Mouse (Mus musculus) adrenal gland, adult 18-20 months (tissue): ENCODE data around the gene Plcg2. TPM values are rescaled to one million over a fixed set of nuclear protein-coding genes. Genes with fewer than 3 reads are reported as not detected.

Experiments
- DNase-seq, 2 experiments: peaks; one replicate each; pipeline ENCODE4 v3.0.0; 2021 to 2022; ENCODE audit warnings: low spot score in 2 of 2
- total RNA-seq, 2 experiments: library from RNA; stranded (reverse); gene quantifications; 1 replicate in 1 of 2; 2 replicates in 1 of 2; pipeline ENCODE4 v1.2.3; 2021

The Plcg2 gene
- total RNA-seq, 2 experiments from 2014 or later = 4.3 to 6.4 TPM

DNA sequence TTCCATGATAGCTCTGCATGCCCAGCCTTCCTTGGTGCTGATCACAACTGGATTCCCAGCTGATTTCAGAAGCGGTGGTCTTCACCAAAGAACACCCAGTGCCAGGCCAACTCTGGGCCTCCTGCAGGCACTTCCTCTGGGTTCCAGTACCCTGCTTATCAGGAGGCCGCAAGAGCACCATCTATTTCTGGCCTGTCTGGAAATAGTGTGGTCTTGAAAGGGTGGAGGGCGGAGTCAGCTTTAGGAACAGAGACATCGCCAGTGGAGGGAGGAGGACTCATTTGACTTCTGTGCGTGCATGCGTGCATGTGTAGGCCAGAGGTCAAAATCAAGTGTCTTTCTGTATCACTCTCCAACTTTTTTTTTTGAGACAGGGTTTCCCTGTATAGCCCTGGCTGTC lies 45.7 kb downstream of the Plcg2 start:
- DNase-seq = no peak

DNA sequence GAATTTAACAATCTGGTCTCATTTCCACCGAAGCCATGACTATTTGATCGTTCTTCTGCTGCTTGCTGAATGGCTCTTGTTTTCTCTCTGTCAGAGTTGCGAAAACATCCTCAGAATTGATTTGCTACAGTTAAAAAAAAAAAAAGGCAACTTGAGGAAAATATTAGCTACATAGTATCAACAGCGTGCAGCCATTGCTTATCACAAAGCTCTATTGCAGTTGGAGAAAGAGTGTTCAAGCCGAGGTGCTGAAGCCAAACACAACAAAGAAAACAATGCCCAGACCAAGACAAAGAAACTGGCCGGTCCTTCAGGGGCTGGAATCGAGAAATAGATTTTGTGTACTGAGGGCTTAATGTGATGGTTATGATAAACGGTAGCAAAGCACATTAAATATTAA lies 47.0 kb downstream of the Plcg2 start:
- DNase-seq = no peak

DNA sequence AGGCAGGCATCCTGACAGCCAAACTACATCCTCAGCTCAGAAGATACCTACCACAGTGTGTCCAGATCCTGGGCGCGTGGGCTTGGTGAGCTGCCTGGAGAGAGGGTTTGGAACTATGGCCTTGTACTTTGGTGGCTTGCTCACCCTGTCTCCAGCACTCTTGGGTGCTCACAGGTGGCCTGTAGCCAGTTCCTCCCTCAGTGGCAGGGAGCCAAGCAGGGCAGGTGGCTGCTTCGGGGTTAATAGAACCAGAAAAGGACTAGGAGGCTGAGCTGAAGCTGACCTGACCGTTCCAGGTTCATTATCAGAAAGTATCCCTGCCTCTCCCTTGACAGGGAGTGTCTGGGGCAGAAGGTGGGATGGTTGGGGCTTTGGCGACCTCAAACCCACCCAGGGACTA lies 48.3 kb downstream of the Plcg2 start:
- DNase-seq = no peak

DNA sequence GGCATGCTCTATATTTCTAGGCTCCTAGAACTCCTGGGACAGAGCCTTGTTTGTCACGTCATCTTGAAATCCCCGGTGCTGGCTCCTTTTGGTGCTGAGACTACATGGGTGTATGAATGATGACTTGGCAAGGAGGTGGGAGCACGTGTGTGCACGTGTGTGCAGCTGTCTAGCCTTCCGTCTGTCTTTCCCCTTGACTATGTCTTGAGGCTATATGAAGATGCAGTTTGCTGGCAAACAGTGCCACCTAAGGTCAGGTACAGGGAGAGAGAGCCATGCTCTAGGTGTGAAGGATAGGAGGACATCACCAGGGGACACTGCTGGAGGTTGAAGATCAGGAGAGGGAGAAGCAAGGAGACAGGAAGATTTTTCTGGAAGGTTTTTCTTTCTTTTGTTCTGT lies 49.9 kb downstream of the Plcg2 start:
- no peak for DNase-seq

DNA sequence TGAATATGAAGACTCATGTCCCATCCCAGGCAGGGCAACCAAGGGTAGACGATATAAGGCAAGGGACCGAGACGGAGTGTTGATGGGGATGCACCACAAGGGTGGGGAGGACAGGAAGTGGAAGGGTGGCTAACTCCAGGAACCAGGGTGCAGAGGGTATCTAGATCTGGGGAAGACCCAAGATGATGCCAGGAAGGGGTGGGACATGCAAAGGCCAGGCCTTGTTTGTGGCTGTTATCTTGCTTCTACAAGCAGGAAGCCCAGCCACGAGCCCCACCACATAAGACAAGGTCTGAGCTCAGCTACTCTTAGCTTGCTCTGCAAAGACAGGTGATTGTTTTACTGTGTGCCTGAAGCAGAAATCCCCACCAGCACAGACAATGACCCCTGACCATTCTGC lies 50.4 kb downstream of the Plcg2 start:
- DNase-seq = no peak

DNA sequence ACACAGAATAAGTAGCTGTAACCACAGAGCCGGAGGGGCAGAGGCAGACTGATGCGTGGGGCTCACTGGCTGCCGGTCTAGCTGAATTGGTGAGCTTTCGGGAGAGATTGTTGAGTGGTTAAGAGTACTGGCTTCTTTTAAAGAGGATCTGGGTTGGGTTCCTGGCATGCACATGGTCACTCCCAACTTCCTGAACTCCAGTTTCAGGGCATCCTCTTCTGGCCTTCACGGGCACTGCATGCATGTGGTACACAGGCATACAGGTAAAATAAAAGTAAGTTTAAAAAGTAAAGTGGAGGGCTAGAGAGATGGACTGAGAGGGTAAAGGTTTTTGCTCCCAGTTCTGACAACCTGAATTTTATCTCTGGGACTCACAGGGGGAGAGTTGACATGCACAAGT lies 52.4 kb downstream of the Plcg2 start:
- no peak for DNase-seq

DNA sequence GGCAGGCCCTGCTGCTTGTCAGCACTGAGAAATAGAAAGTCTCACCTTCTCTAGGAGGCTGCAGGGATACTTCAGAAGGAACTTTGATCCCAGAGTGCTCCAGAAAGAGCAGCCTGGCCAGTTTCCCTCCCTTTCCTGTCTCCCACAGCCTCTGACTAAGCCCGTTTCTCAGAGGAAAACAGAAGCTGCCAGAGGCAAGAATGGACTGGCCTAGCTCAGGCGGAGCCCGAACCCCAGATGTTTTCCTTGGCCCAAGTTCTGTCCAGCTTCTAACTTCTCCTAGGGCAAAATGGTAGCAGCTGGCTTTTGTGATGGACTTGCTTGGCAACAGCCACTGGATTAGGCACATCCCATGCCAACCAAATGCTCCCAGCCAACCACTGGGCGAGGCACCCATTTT lies 62.9 kb downstream of the Plcg2 start:
- no peak for DNase-seq

DNA sequence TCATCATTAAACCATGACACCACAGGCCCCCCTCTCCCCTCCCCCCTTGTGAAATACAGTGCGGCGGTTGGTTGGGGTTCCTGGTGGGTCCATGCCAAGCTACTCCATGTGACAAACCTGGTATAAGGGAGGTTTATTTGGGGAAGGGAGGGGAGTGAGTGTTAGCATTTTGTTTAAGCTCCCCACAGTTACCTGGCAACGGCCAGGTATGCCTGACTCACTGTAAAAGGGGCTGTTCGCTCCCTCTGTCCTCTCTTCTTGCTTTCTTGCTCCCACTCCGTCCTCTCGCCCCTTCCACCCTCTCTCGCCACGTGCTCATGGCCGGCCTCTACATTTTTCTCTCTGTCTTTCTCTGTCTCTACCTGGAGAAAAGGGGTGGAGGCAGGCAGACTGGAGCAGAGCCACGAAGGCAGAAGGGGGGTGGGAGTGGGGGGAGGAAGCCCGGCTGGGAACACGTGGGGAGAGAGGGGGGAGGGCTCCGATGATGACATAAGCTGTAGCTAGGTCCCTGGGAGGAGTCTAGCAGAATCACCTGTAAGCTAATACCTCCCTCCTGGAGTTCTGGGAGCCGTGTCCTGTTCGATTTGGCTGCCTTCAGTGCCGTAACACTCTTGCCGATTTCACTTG lies 63.8 kb downstream of the Plcg2 start:
- no peak for DNase-seq

DNA sequence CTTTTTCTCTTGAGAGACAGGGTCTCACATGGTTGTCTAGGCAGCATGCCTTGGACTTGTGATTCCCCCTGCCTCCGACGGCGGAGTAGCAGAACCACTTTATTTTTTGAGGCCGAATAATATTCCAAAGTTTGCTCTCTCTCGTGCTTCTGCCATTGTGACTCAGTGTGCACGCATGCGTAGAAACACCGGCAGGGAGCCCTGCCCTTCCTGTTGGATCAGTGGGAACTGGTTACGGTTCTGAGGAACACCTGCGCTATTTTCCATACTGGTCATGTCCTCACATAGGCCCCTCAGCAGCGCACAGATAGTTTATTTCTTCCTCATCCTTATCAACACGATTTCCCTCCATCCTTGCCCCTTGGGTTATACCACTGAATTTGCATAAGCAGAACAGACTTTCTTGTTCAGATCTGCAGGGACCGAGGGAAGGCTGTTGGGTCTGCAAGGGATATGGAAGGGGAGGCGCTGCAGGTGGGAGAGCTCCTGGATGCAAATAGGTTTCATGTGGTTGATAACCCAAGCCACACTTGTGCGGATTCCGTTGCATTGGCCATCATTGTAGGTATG lies 64.4 kb downstream of the Plcg2 start:
- no peak for DNase-seq

DNA sequence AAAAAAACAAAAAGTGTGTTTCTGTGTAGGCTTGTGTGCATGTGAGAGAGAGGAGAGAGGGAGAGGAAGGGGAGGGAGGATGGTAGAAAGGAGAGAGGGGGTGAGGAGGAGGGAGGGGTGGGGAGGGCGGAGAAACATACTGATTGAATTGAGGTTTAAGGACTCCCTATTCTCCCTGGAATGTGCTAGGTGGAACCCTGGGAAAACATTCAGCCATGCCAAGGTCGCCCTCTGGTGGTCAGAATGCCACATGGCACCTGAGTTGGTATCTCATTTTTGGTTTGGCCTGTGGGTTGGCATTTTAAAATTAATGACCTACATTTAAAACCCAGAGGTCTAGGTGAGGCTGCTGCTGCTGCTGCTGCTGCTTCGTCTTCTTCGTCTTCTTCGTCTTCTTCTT lies 71.3 kb downstream of the Plcg2 start:
- DNase-seq = peak; percentile 72

DNA sequence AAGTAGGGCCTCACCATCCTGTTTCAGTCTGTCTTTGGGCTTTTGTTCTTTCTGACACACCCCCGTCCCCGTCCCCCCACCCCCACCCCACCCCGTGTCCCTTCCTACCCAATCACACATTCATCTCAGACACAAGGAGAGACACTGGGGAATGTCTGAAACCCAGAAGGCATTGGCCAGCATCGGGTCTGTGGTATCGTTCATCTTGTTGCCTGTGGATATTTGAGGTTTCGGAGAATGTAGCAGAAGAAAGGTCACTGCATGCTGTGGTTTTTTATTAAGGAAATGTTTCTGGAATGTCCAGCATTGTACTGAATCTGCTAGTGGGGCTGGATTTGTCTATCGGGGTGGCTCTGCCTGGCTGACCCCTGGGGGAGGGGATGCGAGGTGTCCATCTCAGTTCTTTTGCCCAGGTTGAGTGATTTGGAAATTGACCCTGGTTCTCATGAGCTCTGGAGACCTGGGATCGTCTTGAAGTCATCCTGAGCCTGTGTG lies 78.2 kb downstream of the Plcg2 start:
- DNase-seq = no peak

DNA sequence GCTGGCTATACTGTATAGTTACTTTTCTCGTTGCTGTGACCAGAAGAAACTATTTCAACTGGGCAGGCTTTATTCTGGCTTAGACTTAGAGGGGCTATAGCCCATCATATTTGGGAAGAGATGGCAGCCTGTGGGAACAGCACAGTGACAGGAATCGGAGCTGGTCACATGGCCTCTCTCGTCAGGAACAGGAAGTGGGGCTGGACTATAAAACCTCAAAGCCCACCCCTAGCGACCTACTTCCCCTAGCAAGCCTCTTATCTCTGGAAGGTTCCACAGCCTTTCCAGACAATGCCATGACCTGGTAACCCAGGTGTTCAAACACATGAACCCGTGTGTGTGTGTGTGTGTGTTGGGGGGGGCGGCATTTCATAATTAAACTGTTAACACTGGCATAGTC lies 79.0 kb downstream of the Plcg2 start:
- DNase-seq = no peak

DNA sequence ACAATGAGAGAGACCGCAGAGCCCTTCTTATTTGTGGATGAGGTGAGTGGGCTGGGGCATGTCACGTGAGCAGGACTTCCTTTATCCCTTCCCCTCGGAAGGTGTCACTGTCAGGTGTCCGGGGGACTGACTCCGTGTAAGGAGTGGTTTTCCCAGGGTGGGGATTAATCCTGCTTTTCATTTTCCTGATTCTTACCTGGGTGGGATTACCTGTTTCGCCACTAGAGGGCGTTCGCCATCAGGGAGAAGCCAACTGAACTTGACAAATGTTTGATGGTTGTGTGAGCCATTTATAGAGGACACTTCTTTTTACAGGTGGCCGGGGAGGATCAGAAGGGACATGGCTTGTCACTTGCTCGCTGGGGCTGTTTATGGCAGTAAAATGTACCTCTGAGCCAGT lies 79.8 kb downstream of the Plcg2 start:
- DNase-seq = no peak

DNA sequence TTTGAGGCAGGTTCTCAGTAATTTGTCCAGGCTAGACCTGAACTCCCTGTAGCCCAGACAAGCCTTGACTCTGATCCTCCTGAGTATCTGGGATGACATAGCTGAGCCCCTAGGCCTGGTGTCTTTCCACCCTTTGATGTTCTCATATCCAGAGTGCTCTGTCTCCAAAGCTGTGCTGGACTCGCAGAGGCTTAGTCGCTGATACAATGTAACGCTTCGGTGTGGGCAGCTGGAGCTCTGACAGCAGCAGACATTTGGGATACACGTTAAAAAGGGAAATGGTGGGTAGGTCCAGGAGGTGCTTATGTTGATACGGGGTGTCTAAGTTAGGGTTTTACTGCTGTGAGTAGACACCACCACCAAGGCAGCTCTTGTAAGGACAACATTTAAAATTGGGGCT lies 80.8 kb downstream of the Plcg2 start:
- no peak for DNase-seq

DNA sequence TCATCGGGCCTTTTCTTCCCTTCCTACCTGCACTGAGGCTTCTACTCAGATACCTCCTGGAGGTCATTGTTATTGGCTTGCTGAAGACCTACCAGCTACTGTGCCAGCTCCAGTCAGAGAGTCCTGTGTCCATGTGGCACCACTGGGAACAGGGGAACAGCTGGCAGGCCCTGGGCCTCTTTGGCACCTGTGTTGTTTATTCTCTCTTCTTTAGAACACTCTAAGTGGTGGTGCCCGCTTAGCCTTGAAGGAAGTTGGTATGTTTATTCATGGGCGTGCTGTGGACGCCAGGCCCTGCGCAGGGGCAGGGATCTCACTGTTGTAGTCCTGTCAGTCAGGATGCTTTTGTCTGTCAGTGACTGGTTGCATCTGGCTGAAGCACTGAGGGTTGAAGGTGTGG lies 95.8 kb downstream of the Plcg2 start:
- DNase-seq = no peak

DNA sequence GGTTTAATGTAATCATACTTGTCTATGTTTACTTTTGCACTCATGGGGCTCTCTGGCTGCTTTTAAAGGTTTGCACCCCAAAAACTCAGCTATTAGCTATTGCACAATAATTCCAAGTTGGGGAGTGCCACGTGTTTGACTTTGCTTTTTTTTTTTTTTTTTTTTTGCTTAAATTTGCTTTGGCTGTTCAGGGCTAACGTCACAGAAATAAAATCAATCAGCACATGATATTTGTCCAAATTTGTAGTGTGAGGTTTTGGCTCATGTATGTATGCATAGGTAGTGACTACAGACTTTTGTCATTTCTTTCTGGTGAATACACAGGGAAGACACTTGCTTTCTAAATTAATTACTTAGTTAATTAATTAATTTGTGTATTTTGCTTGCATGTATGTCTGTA lies 96.9 kb downstream of the Plcg2 start:
- DNase-seq = no peak

DNA sequence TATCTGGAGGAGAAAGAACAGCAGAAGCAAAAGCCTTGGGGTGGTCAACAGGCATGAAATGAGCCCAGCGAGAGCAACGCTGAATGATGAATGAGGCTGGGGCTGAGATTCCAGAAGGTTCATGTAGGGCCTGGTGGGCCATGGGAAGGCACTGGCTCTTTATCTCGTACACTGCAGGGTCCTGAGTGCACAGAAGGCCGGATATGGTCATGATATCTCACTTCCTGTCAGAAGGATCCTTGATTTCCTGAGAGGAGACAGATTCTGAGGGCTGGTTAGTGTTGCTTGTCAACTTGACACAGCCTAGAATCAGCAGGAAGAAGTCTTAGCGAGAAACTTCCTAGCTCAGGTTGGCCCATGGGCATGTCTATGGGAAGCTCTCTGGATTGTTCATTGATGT lies 98.7 kb downstream of the Plcg2 start:
- no peak for DNase-seq

DNA sequence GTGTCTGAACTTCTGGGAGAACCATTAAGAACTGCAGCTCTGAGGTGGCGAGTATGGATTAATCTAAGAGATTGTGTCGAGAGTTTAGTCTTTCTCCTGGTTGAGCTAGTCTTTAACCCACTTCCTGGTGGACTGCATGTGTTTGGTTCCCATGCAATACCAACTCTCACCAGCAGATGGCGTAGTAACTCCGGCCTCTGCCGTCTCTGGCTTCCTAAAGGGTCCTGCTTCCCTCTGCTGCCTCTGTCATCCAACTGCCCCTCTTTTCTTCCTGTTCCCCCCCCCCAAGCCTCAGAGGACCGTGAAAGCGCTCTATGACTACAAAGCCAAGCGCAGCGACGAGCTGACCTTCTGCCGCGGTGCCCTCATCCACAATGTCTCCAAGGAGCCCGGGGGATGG lies 102.7 kb downstream of the Plcg2 start:
- DNase-seq = no peak

DNA sequence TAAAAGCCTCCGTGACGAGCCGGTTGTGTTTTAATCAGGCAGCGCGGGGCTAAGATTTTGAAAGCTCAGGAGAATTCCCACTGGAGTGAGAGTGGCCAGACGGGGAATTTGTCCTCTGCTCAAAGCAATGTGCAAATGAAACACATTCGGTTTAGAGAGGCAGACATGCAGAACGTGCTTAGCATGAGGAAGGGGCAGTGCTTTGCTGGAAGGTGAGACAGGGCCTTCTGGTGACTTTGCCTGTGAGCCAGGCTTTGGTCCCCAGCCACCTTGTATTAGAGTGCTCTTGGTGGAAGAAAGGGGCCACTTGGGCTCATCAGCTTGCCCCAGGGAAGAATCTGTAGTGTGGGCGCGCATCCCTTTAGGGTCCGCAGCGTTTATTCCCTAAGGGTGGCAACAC lies 106.0 kb downstream of the Plcg2 start:
- DNase-seq = no peak

DNA sequence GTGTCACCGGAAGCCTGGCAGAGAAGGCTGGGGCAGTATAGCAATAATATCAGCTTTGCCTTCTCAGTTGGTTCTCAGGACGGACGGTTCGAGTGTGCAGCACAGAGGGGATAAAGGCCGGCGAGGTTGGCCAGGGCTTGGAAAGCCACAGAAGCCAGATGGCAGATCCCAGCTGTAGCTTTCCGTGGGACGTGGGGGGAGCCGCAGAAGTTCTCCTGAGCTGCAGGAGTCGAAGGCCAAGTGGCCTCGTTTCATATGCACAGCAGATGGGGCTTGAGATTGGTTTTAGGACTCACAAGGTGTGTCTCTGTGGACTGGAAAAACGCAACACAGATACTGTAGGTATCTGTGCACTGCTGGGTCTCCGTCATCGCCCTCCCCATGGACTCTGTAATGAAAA lies 106.6 kb downstream of the Plcg2 start:
- DNase-seq = no peak

DNA sequence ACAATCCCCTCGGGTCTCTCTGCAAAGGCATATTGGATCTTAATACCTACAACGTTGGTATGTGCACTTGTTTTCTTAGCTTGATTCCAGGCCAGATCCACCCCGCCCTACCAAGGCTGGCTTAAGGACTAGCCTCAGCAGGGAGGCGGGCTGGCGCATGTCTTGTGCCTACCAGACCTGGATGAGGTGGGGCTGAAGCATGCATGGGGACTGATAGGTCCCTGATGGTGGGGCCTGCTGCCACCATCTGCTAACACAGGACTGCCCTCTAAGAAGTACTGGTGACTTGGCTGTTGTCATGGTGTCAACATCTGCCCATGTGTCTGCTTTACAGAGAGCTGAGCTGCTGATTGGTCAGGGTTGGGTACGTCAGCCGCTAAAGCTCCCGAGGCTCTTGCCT lies 107.1 kb downstream of the Plcg2 start:
- no peak for DNase-seq

DNA sequence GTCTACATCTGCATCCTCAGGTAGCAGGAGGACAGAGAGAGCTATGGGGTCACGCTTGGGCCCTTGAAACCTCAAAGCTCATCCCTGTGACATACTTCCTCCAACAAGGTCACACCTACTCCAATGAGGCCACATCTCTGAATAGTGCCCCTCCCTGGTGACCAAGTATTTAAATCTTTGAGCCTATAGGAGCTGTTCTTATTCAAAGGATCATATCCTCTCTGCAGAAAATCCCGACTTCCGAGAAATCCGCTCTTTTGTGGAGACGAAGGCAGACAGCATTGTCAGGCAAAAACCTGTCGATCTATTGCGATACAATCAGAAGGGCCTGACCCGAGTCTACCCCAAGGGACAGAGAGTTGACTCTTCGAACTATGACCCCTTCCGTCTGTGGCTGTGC lies 112.4 kb downstream of the Plcg2 start:
- no peak for DNase-seq

DNA sequence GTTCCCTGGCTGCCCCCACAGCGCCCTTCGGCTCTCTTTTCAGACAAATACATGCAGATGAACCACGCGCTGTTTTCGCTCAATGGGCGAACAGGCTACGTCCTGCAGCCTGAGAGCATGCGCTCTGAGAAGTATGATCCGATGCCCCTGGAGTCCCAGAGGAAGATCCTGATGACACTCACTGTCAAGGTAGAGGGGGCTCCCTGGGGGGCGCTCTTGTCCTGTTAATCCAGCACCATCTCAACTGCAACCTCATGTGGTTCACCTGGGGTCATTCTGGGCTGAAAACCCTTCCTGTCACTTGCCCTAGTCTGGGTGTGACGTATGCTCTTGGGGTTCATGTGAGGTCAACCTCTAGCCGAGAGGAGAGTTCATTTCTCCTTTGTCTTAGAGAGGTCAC lies 114.8 kb downstream of the Plcg2 start:
- no peak for DNase-seq
